Mouse (Mus musculus): Measurements from ENCODE around the gene Tor2a.

Gene Tor2a

GRCm38 (mm10) chr2:32729547-32729946 is 27.5 kb upstream of the Tor2a start:
- no peak for DNase-seq (ENCODE audit: low spot score)

GRCm38 (mm10) chr2:32730854-32731253 is 26.2 kb upstream of the Tor2a start:
- DNase-seq (ENCODE audit: low spot score): no peak

GRCm38 (mm10) chr2:32731911-32732310 is 25.1 kb upstream of the Tor2a start:
- DNase-seq (ENCODE audit: low spot score): no peak

- DNase-seq (ENCODE audit: low spot score): no peak
Observed at GRCm38 (mm10) chr2:32732695-32733094, 24.3 kb upstream of the Tor2a start.

DNA sequence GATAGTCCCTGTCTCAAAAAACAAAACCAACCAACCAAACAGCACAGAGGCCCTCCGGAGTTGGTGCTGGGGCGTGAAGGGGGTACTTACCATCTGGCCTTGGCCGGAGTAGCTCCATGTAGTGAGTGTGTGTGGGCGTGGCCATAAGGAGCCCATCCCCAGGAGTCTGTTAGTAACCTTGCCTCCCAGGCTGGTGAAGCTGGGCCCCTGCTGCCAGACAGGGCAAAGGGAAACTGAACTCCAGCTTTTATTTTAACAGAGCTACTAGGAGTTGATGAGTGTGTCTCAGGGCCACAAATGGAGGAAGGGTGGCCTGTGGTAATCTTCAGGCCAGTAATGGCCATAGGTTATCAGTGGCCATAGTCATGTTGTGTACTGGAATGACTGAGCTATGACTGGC is 22.6 kb upstream of the Tor2a start:
- no peak for DNase-seq (ENCODE audit: low spot score)

- no peak for DNase-seq (ENCODE audit: low spot score)
Observed at GRCm38 (mm10) chr2:32734933-32735332, 22.1 kb upstream of the Tor2a start.

GRCm38 (mm10) chr2:32736306-32736829 is 20.7 kb upstream of the Tor2a start:
- no peak for DNase-seq (ENCODE audit: low spot score)

GRCm38 (mm10) chr2:32737008-32737407 is 20.0 kb upstream of the Tor2a start:
- no peak for DNase-seq (ENCODE audit: low spot score)

GRCm38 (mm10) chr2:32739311-32739710 is 17.7 kb upstream of the Tor2a start:
- no peak for DNase-seq (ENCODE audit: low spot score)

- no peak for DNase-seq (ENCODE audit: low spot score)
Observed at GRCm38 (mm10) chr2:32740916-32741272, 16.1 kb upstream of the Tor2a start, which contains the start of gene 6330409D20Rik. TSS of gene 6330409D20Rik (minus strand) at chr2:32741016.

- peak; percentile 27 for DNase-seq (ENCODE audit: low spot score)
Observed at GRCm38 (mm10) chr2:32741273-32742172, 15.5 kb upstream of the Tor2a start.

- no peak for DNase-seq (ENCODE audit: low spot score)
Observed at GRCm38 (mm10) chr2:32742173-32742531, 14.9 kb upstream of the Tor2a start.

DNA sequence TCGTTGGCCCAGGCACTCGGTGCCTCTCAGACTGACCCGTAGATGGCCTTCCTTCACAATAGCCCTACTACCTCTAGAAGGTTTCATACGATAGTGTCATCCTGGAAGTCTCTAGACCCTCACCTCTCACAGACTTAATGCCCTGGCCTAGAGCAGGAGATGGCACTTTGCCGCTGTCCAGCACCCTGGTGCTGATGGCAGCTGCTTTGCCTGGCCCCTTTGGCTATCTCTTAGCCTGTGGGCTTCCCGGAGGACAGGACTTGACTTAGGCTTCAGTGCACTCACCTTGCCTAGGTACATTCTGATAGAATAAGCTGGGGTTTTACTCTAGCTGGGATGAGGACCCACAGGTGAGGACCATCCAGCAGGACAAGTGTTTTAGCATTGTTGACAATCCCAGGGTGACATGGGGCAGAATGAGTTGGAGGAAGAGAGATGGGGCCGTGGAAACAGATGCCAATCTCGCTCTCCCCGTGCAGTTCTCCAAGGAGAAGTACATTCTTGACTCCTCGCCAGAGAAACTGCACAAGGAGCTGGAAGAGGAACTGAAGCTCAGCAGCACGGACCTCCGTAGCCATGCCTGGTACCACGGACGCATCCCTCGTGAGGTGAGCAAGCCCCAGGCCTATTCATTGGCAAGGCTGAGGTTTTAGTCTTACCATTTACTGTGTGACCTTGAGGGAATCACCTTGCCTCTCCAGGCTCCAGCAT is 12.6 kb upstream of the Tor2a start:
- DNase-seq (ENCODE audit: low spot score): no peak

DNA sequence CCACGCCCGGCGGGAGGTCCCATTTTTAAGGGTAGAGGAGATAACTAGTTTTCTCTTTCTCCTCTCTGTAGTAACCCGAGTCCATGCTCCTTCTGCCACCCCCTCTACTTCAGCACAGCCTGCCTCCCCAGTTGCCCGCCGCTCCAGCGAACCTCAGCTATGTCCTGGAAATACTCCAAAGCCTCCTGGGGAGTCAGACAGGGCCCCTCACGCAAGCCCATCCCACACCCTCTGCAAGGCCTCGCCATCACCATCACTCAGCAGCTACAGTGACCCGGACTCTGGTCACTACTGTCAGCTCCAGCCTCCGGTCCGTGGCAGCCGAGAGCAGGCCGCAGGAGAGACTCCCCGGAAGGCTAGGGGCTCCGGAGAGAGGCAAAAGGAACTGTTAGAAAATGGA is 8.0 kb upstream of the Tor2a start:
- no peak for DNase-seq (ENCODE audit: low spot score)

DNA sequence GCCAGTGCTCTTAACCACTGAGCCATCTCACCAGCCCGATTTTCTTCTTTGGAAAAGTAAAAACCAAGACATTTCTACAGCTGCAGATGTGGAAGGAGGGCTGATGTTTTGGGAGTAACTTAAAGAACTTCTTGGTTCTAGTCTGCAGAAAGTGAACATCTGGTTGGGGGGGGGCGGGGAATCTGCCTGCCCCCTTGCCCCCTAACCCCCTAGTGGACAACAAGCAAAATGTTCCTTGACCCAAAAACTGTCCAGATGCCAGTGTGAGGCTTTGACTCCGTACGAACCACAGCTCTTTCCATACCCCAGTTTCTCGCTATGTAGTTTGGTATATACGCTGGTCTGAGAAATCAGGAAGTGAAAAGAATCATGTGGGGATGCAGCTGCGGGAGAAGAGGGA is 6.8 kb upstream of the Tor2a start:
- no peak for DNase-seq (ENCODE audit: low spot score)

- DNase-seq (ENCODE audit: low spot score): peak; percentile 51
Observed at GRCm38 (mm10) chr2:32750887-32751664, 6.0 kb upstream of the Tor2a start.

DNA sequence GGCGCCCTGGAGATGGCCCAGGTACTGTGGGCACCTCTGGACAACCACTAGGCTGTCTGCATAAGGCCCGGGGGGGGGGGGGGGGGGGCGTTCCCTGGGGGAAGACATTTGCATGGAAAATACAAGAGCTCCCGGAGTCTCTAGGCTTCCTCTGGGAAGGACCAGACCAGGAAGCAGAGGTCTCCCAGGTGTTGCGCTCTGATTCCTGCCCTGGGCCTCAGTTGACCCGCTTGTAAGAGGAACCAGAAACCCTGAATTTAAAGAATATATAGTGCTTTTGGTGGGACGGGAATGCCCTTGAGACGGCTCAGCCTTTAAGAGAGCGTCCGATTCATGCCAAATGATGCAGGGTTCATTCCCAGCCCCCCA is 5.4 kb upstream of the Tor2a start:
- DNase-seq (ENCODE audit: low spot score): no peak

DNA sequence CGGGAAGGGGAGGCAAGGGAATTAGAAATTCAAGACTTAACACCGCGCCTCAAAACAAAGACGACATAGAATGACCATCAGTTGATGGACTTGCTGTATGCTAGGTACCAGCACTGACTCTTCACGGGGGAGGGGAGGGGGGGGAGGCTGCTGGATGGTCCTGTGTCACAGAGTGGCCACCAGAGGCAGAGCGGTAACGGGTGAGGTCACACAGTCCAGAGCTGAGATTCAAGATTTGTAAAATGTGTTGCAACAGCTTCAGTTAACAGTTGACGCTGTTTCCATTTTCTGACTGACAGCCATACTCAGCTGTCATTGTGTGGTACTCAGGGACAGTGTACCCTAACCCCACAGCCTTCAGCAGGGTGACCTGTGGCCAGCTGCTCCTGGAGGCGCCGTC is 4.9 kb upstream of the Tor2a start:
- no peak for DNase-seq (ENCODE audit: low spot score)

GRCm38 (mm10) chr2:32756674-32757055 is 369 bp upstream of the Tor2a start:
- DNase-seq (ENCODE audit: low spot score): no peak

- DNase-seq (ENCODE audit: low spot score): no peak
Observed at GRCm38 (mm10) chr2:32758503-32758902, 1.5 kb downstream of the Tor2a start.

GRCm38 (mm10) chr2:32759001-32759400 is 2.0 kb downstream of the Tor2a start:
- no peak for DNase-seq (ENCODE audit: low spot score)

GRCm38 (mm10) chr2:32761361-32761760 is 4.3 kb downstream of the Tor2a start:
- DNase-seq (ENCODE audit: low spot score): no peak

DNA sequence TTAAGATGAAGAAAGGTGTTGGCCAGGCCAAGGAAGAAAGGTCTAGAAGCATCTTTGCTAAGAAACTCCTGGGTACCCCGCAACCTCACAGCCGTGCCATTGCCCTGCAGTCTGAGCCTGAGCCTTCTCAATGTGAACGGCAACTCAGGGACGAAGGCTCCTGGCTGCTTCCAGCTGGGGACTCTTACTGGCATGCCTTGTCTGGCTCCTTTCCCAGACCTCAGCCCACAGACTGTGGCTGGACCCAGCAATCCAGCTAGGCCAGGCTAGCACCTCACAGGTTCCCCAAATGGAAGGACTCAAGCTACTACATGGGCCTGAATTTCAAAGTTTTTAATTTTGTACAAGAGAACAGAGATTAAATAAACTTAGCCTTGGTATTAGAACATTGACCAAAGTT is 4.8 kb downstream of the Tor2a start:
- DNase-seq (ENCODE audit: low spot score): no peak
